Mouse (Mus musculus): ENCODE measurements at regions not wholly inside any gene's neighbourhood (a gene's known extent, or its start where the extent isn't known, plus 50 kb on each side); places are given as distances from the start of the nearest gene placed in this dataset.

GRCm38 (mm10) chr17:9286431-9286830 is 135.4 kb upstream of the Gm17728 start:
- no peak for ATAC-seq (ENCODE audit: low FRiP score, low TSS enrichment)
- no peaks in the 10 kb centered on the region for H3K9me3 ChIP-seq (ENCODE audit: control insufficient read depth, low read length)
- H3K4me3 ChIP-seq (ENCODE audit: low read length), result no peak overlapping the region
- H3K9ac ChIP-seq (ENCODE audit: low read depth, low read length), result no peak overlapping the region
- H3K27ac ChIP-seq (ENCODE audit: low read depth, low read length), result no peak overlapping the region
- H3K36me3 ChIP-seq (ENCODE audit: control insufficient read depth, insufficient read depth, low read length), result no peaks in the 10 kb centered on the region
- no peaks in the 10 kb centered on the region for H3K27me3 ChIP-seq (ENCODE audit: control insufficient read depth, insufficient read depth, low read length)
- 55% methylated on average over 5 of the region's 5 CpGs for WGBS
- H3K4me1 ChIP-seq (ENCODE audit: control insufficient read depth, insufficient read depth, low read length), result no peaks in the 10 kb centered on the region
- H3K4me2 ChIP-seq (replicated peaks; ENCODE audit: low read depth, low read length), result no peak overlapping the region

GRCm38 (mm10) chr17:9286834-9287233 is 135.0 kb upstream of the Gm17728 start:
- H3K27ac ChIP-seq (ENCODE audit: low read depth, low read length), result no peak overlapping the region
- no peak for ATAC-seq (ENCODE audit: low FRiP score, low TSS enrichment)
- WGBS, result 74% methylated on average over 6 of the region's 6 CpGs

GRCm38 (mm10) chr17:9287682-9288081 is 134.2 kb upstream of the Gm17728 start:
- Histone ChIP-seq H3K27ac (ENCODE audit: low read depth, low read length) (no peak overlapping the region), H3K27me3 (ENCODE audit: control insufficient read depth, insufficient read depth, low read length) (no peaks in the 10 kb centered on the region), H3K36me3 (ENCODE audit: control insufficient read depth, insufficient read depth, low read length) (no peaks in the 10 kb centered on the region), H3K4me2 (replicated peaks; ENCODE audit: low read depth, low read length) (no peak overlapping the region), H3K4me1 (ENCODE audit: control insufficient read depth, insufficient read depth, low read length) (no peaks in the 10 kb centered on the region), H3K9ac (ENCODE audit: low read depth, low read length) (no peak overlapping the region), H3K9me3 (ENCODE audit: control insufficient read depth, low read length) (no peaks in the 10 kb centered on the region), H3K4me3 (ENCODE audit: low read length) (no peak overlapping the region)
- WGBS, result 59% methylated on average over 9 of the region's 9 CpGs
- no peak for ATAC-seq (ENCODE audit: low FRiP score, low TSS enrichment)

More at GRCm38 (mm10) chr17:9286834-9287233, 135.0 kb upstream of the Gm17728 start:
- Histone ChIP-seq H3K4me3 (ENCODE audit: low read length) (no peak overlapping the region), H3K4me2 (replicated peaks; ENCODE audit: low read depth, low read length) (no peak overlapping the region), H3K36me3 (ENCODE audit: control insufficient read depth, insufficient read depth, low read length) (no peaks in the 10 kb centered on the region), H3K27me3 (ENCODE audit: control insufficient read depth, insufficient read depth, low read length) (no peaks in the 10 kb centered on the region), H3K4me1 (ENCODE audit: control insufficient read depth, insufficient read depth, low read length) (no peaks in the 10 kb centered on the region), H3K9ac (ENCODE audit: low read depth, low read length) (no peak overlapping the region), H3K9me3 (ENCODE audit: control insufficient read depth, low read length) (no peaks in the 10 kb centered on the region)

- H3K4me2 ChIP-seq (replicated peaks; ENCODE audit: low read depth, low read length), result no peak overlapping the region
- no peaks in the 10 kb centered on the region for H3K4me1 ChIP-seq (ENCODE audit: control insufficient read depth, insufficient read depth, low read length)
- H3K9ac ChIP-seq (ENCODE audit: low read depth, low read length), result no peak overlapping the region
- 29% methylated on average over 4 of the region's 4 CpGs for WGBS
- H3K9me3 ChIP-seq (ENCODE audit: control insufficient read depth, low read length), result peaks cover 5% of the 10 kb centered on the region; the same call in 1 of the 2 replicates
- no peaks in the 10 kb centered on the region for H3K36me3 ChIP-seq (ENCODE audit: control insufficient read depth, insufficient read depth, low read length)
- H3K4me3 ChIP-seq (ENCODE audit: low read length), result no peak overlapping the region
- H3K27me3 ChIP-seq (ENCODE audit: control insufficient read depth, insufficient read depth, low read length), result no peaks in the 10 kb centered on the region
- no peak overlapping the region for H3K27ac ChIP-seq (ENCODE audit: low read depth, low read length)
- ATAC-seq (ENCODE audit: low FRiP score, low TSS enrichment), result no peak
Measured at GRCm38 (mm10) chr17:9291601-9292000, 130.3 kb upstream of the Gm17728 start.

GRCm38 (mm10) chr17:9292296-9292695 is 129.6 kb upstream of the Gm17728 start:
- H3K36me3 ChIP-seq (ENCODE audit: control insufficient read depth, insufficient read depth, low read length), result no peaks in the 10 kb centered on the region
- no peaks in the 10 kb centered on the region for H3K4me1 ChIP-seq (ENCODE audit: control insufficient read depth, insufficient read depth, low read length)
- H3K4me3 ChIP-seq (ENCODE audit: low read length), result no peak overlapping the region
- H3K27me3 ChIP-seq (ENCODE audit: control insufficient read depth, insufficient read depth, low read length), result no peaks in the 10 kb centered on the region
- H3K9ac ChIP-seq (ENCODE audit: low read depth, low read length), result no peak overlapping the region
- H3K27ac ChIP-seq (ENCODE audit: low read depth, low read length), result no peak overlapping the region
- peaks cover 5% of the 10 kb centered on the region; the same call in 1 of the 2 replicates for H3K9me3 ChIP-seq (ENCODE audit: control insufficient read depth, low read length)
- ATAC-seq (ENCODE audit: low FRiP score, low TSS enrichment), result no peak
- 88% methylated on average over 7 of the region's 7 CpGs for WGBS
- no peak overlapping the region for H3K4me2 ChIP-seq (replicated peaks; ENCODE audit: low read depth, low read length)

- peaks cover 5% of the 10 kb centered on the region; the same call in 1 of the 2 replicates for H3K9me3 ChIP-seq (ENCODE audit: control insufficient read depth, low read length)
- H3K4me3 ChIP-seq (ENCODE audit: low read length), result no peak overlapping the region
- H3K27me3 ChIP-seq (ENCODE audit: control insufficient read depth, insufficient read depth, low read length), result no peaks in the 10 kb centered on the region
- no peaks in the 10 kb centered on the region for H3K36me3 ChIP-seq (ENCODE audit: control insufficient read depth, insufficient read depth, low read length)
- no peak overlapping the region for H3K27ac ChIP-seq (ENCODE audit: low read depth, low read length)
- no peak overlapping the region for H3K9ac ChIP-seq (ENCODE audit: low read depth, low read length)
- WGBS, result 93% methylated on average over 1 of the region's 1 CpGs
- H3K4me1 ChIP-seq (ENCODE audit: control insufficient read depth, insufficient read depth, low read length), result no peaks in the 10 kb centered on the region
- ATAC-seq (ENCODE audit: low FRiP score, low TSS enrichment), result no peak
- H3K4me2 ChIP-seq (replicated peaks; ENCODE audit: low read depth, low read length), result no peak overlapping the region
Measured at GRCm38 (mm10) chr17:9296371-9296770, 125.5 kb upstream of the Gm17728 start.

- no peaks in the 10 kb centered on the region for H3K27me3 ChIP-seq (ENCODE audit: control insufficient read depth, insufficient read depth, low read length)
Measured at GRCm38 (mm10) chr17:9298231-9298630, 123.6 kb upstream of the Gm17728 start.

GRCm38 (mm10) chr17:9301101-9301501 is 120.8 kb upstream of the Gm17728 start:
- ATAC-seq (ENCODE audit: low FRiP score, low TSS enrichment), result no peak
- H3K9ac ChIP-seq (ENCODE audit: low read depth, low read length), result no peak overlapping the region

More at GRCm38 (mm10) chr17:9298231-9298630, 123.6 kb upstream of the Gm17728 start:
- no peak for ATAC-seq (ENCODE audit: low FRiP score, low TSS enrichment)
- no peak overlapping the region for H3K4me2 ChIP-seq (replicated peaks; ENCODE audit: low read depth, low read length)
- H3K4me3 ChIP-seq (ENCODE audit: low read length), result no peak overlapping the region
- no peak overlapping the region for H3K27ac ChIP-seq (ENCODE audit: low read depth, low read length)
- no peaks in the 10 kb centered on the region for H3K36me3 ChIP-seq (ENCODE audit: control insufficient read depth, insufficient read depth, low read length)
- H3K9me3 ChIP-seq (ENCODE audit: control insufficient read depth, low read length), result peaks cover 5% of the 10 kb centered on the region; the same call in 1 of the 2 replicates
- no peak overlapping the region for H3K9ac ChIP-seq (ENCODE audit: low read depth, low read length)
- WGBS, result 84% methylated on average over 1 of the region's 1 CpGs
- H3K4me1 ChIP-seq (ENCODE audit: control insufficient read depth, insufficient read depth, low read length), result no peaks in the 10 kb centered on the region

GRCm38 (mm10) chr17:9308507-9308906 is 113.4 kb upstream of the Gm17728 start:
- WGBS, result 57% methylated on average over 2 of the region's 2 CpGs
- ATAC-seq (ENCODE audit: low FRiP score, low TSS enrichment), result no peak
- no peaks in the 10 kb centered on the region for H3K9me3 ChIP-seq (ENCODE audit: control insufficient read depth, low read length)
- no peak overlapping the region for H3K4me3 ChIP-seq (ENCODE audit: low read length)
- no peak overlapping the region for H3K27ac ChIP-seq (ENCODE audit: low read depth, low read length)
- no peak overlapping the region for H3K9ac ChIP-seq (ENCODE audit: low read depth, low read length)
- no peak overlapping the region for H3K4me2 ChIP-seq (replicated peaks; ENCODE audit: low read depth, low read length)
- no peaks in the 10 kb centered on the region for H3K27me3 ChIP-seq (ENCODE audit: control insufficient read depth, insufficient read depth, low read length)
- no peaks in the 10 kb centered on the region for H3K4me1 ChIP-seq (ENCODE audit: control insufficient read depth, insufficient read depth, low read length)
- no peaks in the 10 kb centered on the region for H3K36me3 ChIP-seq (ENCODE audit: control insufficient read depth, insufficient read depth, low read length)

More at GRCm38 (mm10) chr17:9301101-9301501, 120.8 kb upstream of the Gm17728 start:
- H3K27me3 ChIP-seq (ENCODE audit: control insufficient read depth, insufficient read depth, low read length), result no peaks in the 10 kb centered on the region
- H3K4me1 ChIP-seq (ENCODE audit: control insufficient read depth, insufficient read depth, low read length), result no peaks in the 10 kb centered on the region
- H3K4me2 ChIP-seq (replicated peaks; ENCODE audit: low read depth, low read length), result no peak overlapping the region
- 57% methylated on average over 4 of the region's 4 CpGs for WGBS
- no peaks in the 10 kb centered on the region for H3K9me3 ChIP-seq (ENCODE audit: control insufficient read depth, low read length)
- H3K4me3 ChIP-seq (ENCODE audit: low read length), result no peak overlapping the region
- H3K36me3 ChIP-seq (ENCODE audit: control insufficient read depth, insufficient read depth, low read length), result no peaks in the 10 kb centered on the region
- H3K27ac ChIP-seq (ENCODE audit: low read depth, low read length), result no peak overlapping the region
